Mouse (Mus musculus): Measurements from ENCODE around the gene Hspa1l. TPM values are rescaled to one million over a fixed set of nuclear protein-coding genes. Genes with fewer than 3 reads are reported as not detected.
"Not testable (repeated sequence)": the region's sequence is repeated elsewhere in the genome, so short reads cannot be mapped to it uniquely, and the experiment has no call there.

The Hspa1l gene
- total RNA-seq, 2 experiments from 2014 or later: 14.9 to 31.2 TPM

- intact Hi-C loops (cut with DNase I): no loop called here
- no peak for DNase-seq
- Histone ChIP-seq H3K4me3 (no peak overlapping the region), H3K27ac (peak overlapping the region; percentile 77)
- TF ChIP-seq CTCF (IDR thresholded peaks at IDR 0.05): no peak
Measured at GRCm38 (mm10) chr17:34964640-34965049, 7.9 kb upstream of the Hspa1l start.

- H3K4me3 ChIP-seq: no peak overlapping the region
- TF ChIP-seq CTCF (IDR thresholded peaks at IDR 0.05): no peak
- intact Hi-C loops (cut with DNase I): no loop called here
- no peak for DNase-seq
- peak overlapping the region; percentile 77 for H3K27ac ChIP-seq
Measured at GRCm38 (mm10) chr17:34965627-34966026, 6.9 kb upstream of the Hspa1l start.

GRCm38 (mm10) chr17:34969822-34970221 is 2.7 kb upstream of the Hspa1l start, which contains the start of gene Gm20481:
Gene Gm20481, plus strand, starts transcription at chr17:34969912.
- DNase-seq; intact Hi-C loops (cut with DNase I); H3K27ac ChIP-seq: not testable (repeated sequence)
- H3K4me3 ChIP-seq: peak within 1 kb of the TSS; percentile 41

- DNase-seq; H3K27ac ChIP-seq; H3K4me3 ChIP-seq; intact Hi-C loops (cut with DNase I): not testable (repeated sequence)
Measured at GRCm38 (mm10) chr17:34970850-34971249, 1.7 kb upstream of the Hspa1l start.

GRCm38 (mm10) chr17:34971694-34972068 is 822 bp upstream of the Hspa1l start:
- Histone ChIP-seq H3K4me3 (peak overlapping the region; percentile 74), H3K27ac (peak overlapping the region; percentile 94)
- intact Hi-C loops (cut with DNase I); DNase-seq: not testable (repeated sequence)

GRCm38 (mm10) chr17:34975581-34976492 is 3.3 kb downstream of the Hspa1l start:
- no peak overlapping the region for H3K27ac ChIP-seq
- intact Hi-C loops (cut with DNase I): no loop called here
- no peak for TF ChIP-seq CTCF (IDR thresholded peaks at IDR 0.05)

GRCm38 (mm10) chr17:34977000-34977399 is 4.5 kb downstream of the Hspa1l start:
- no peak overlapping the region for H3K27ac ChIP-seq
- no peak for TF ChIP-seq CTCF (IDR thresholded peaks at IDR 0.05)
- intact Hi-C loops (cut with DNase I): no loop called here
- no peak for DNase-seq
- H3K4me3 ChIP-seq: no peak overlapping the region

More at GRCm38 (mm10) chr17:34975581-34976492, 3.3 kb downstream of the Hspa1l start:
- H3K4me3 ChIP-seq: no peak overlapping the region
- DNase-seq: no peak

GRCm38 (mm10) chr17:34978239-34978638 is 5.7 kb downstream of the Hspa1l start:
- Histone ChIP-seq H3K27ac (no peak overlapping the region), H3K4me3 (no peak overlapping the region)
- TF ChIP-seq CTCF (IDR thresholded peaks at IDR 0.05): no peak
- no peak for DNase-seq
- intact Hi-C loops (cut with DNase I): loop anchor here (1.0 kb wide), 1 partner anchor 23 kb away; no protein-coding TSS in a partner anchor

GRCm38 (mm10) chr17:34979631-34980030 is 7.1 kb downstream of the Hspa1l start:
- TF ChIP-seq CTCF (IDR thresholded peaks at IDR 0.05): no peak
- intact Hi-C loops (cut with DNase I): loop anchor here (10.0 kb wide), 1 partner anchor 45 kb away; the partner anchor contains the start of gene Neu1
- H3K4me3 ChIP-seq: no peak overlapping the region
- DNase-seq: no peak
- no peak overlapping the region for H3K27ac ChIP-seq

- intact Hi-C loops (cut with DNase I): loop anchor here (1.0 to 10.0 kb wide), 2 partner anchors 28 to 46 kb away; partner anchors contain the start of gene Neu1
Measured at GRCm38 (mm10) chr17:34980655-34981054, 8.2 kb downstream of the Hspa1l start.

GRCm38 (mm10) chr17:34981690-34982180 is 9.2 kb downstream of the Hspa1l start, which contains the start of gene Lsm2:
Gene Lsm2, plus strand, starts transcription at chr17:34981862.
- peak; percentile 94 for DNase-seq
- intact Hi-C loops (cut with DNase I): loop anchor here (1.0 to 10.0 kb wide), 2 partner anchors 29 to 47 kb away; partner anchors contain the start of gene Neu1
- no peak for TF ChIP-seq CTCF (IDR thresholded peaks at IDR 0.05)
- H3K27ac ChIP-seq: peak within 1 kb of the TSS; percentile 100
- H3K4me3 ChIP-seq: peak within 1 kb of the TSS; percentile 95

More at GRCm38 (mm10) chr17:34980655-34981054, 8.2 kb downstream of the Hspa1l start:
- H3K4me3 ChIP-seq: peak overlapping the region; percentile 95
- no peak for DNase-seq
- peak; percentile 84 for TF ChIP-seq CTCF (IDR thresholded peaks at IDR 0.05)
- H3K27ac ChIP-seq: peak overlapping the region; percentile 100

GRCm38 (mm10) chr17:34982328-34982727 is 9.8 kb downstream of the Hspa1l start:
- intact Hi-C loops (cut with DNase I): loop anchor here (10.0 kb wide), 1 partner anchor 48 kb away; the partner anchor contains the start of gene Neu1
- peak overlapping the region; percentile 95 for H3K4me3 ChIP-seq
- no peak for DNase-seq
- TF ChIP-seq CTCF (IDR thresholded peaks at IDR 0.05): no peak
- H3K27ac ChIP-seq: peak overlapping the region; percentile 100

- no peak for DNase-seq
- intact Hi-C loops (cut with DNase I): loop anchor here (2.0 to 10.0 kb wide), 2 partner anchors 49 to 129 kb away; partner anchors contain the start of gene Neu1
- peak; percentile 94 for TF ChIP-seq CTCF (IDR thresholded peaks at IDR 0.05)
Measured at GRCm38 (mm10) chr17:34984218-34984617, 11.7 kb downstream of the Hspa1l start.

More at GRCm38 (mm10) chr17:34984218-34984617, 11.7 kb downstream of the Hspa1l start:
- H3K27ac ChIP-seq: no peak overlapping the region
- no peak overlapping the region for H3K4me3 ChIP-seq

All from gastrocnemius, adult 2 months (tissue).